Mouse (Mus musculus): ENCODE measurements around the gene Sod2. TPM values are rescaled to one million over a fixed set of nuclear protein-coding genes. Genes with fewer than 3 reads are reported as not detected.
"Not testable (repeated sequence)": the region's sequence is repeated elsewhere in the genome, so short reads cannot be mapped to it uniquely, and the experiment has no call there.

Gene Sod2
- total RNA-seq, 1 experiment: 161 TPM

DNA sequence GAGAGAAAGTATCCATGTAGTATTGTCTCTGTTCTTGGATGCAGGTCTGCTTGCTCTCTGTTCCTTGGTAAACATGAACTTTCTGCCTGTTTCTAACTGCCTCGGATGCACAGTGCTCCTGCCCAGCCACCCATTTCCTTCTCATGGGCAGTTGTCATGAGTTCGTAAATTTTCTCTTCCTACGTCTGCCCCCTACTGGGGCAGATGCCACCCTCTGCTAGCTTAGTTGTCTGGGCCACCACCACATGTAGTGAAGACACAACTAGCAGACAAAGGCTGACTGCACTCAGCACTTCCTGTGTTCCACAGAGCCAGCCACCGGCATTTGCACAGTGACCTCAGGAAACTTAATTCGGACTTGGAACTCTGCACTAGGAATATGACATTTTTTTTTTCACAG is 62.6 kb downstream of the Sod2 start:
- H3K4me1 ChIP-seq (ENCODE audit: control insufficient read depth in 2 of 2, insufficient read depth in 2 of 2, low read length in 2 of 2, poor library complexity in 1 of 2); H3K9ac ChIP-seq (ENCODE audit: insufficient read depth, low read depth, low read length, poor library complexity, severe bottlenecking); H3K36me3 ChIP-seq (ENCODE audit: control insufficient read depth, insufficient read depth, low read length, poor library complexity, severe bottlenecking); in situ Hi-C loops (cut with MboI; ENCODE audit: low sequenced_read_pairs in 2 of 2, unreplicated experiment in 2 of 2); H3K27ac ChIP-seq (ENCODE audit: insufficient read depth, low read depth, low read length, poor library complexity, severe bottlenecking); H3K9me3 ChIP-seq (ENCODE audit: control insufficient read depth, insufficient read depth, low read depth, low read length); DNase-seq (ENCODE audit: low read depth, low spot score); H3K4me3 ChIP-seq (ENCODE audit: insufficient read depth in 1 of 2, low read depth in 1 of 2, low read length in 2 of 2, poor library complexity in 1 of 2, severe bottlenecking in 1 of 2): not testable (repeated sequence)

Other genes with a start within 250 kb of the Sod2 start
- gene Igf2r, start 237.2 kb upstream of the Sod2 start, total RNA-seq (2012; rRNA removed): 91.9 and 168 TPM in 2 replicates
- not detected in 2 replicates for gene Mas1, start 138.7 kb upstream of the Sod2 start, total RNA-seq (2012; rRNA removed)
- gene Mrgprh, start 130.8 kb upstream of the Sod2 start, total RNA-seq (2012; rRNA removed): not detected in 2 replicates
- gene Pnldc1, start 96.6 kb upstream of the Sod2 start, total RNA-seq (2012; rRNA removed): 18.7 and 35.5 TPM in 2 replicates
- 414 and 519 TPM in 2 replicates for gene Tcp1, start 91.1 kb upstream of the Sod2 start, total RNA-seq (2012; rRNA removed)
- gene Mrpl18, start 90.5 kb upstream of the Sod2 start, total RNA-seq (2012; rRNA removed): 119 and 147 TPM in 2 replicates
- 6.4 and 9.1 TPM in 2 replicates for gene Acat3, start 66.2 kb upstream of the Sod2 start, total RNA-seq (2012; rRNA removed)
- 44.0 and 57.3 TPM in 2 replicates for gene Acat2, start 46.1 kb upstream of the Sod2 start, total RNA-seq (2012; rRNA removed)
- gene Wtap, start 12.7 kb upstream of the Sod2 start, total RNA-seq (2012; rRNA removed): 83.8 and 85.6 TPM in 2 replicates
- not detected in 2 replicates for gene Gpr31b, start 45.5 kb downstream of the Sod2 start, total RNA-seq (2012; rRNA removed)
- 0.31 and 0.79 TPM in 2 replicates for gene Tcp10b, start 54.3 kb downstream of the Sod2 start, total RNA-seq (2012; rRNA removed)
- gene Unc93a, start 125.0 kb downstream of the Sod2 start, total RNA-seq (2012; rRNA removed): 0.11 and 0.13 TPM in 2 replicates
- not detected in 2 replicates for gene Smok2a, start 214.3 kb downstream of the Sod2 start, total RNA-seq (2012; rRNA removed)
- not detected in 2 replicates for gene Smok2b, start 223.4 kb downstream of the Sod2 start, total RNA-seq (2012; rRNA removed)

Measured in ES-E14 (cell line).